Mouse (Mus musculus): Measurements from ENCODE around the gene Zcwpw1. TPM values are rescaled to one million over a fixed set of nuclear protein-coding genes. Genes with fewer than 3 reads are reported as not detected.

The Zcwpw1 gene
- polyA plus RNA-seq, 1 experiment from 2014 or later = 12.5 TPM

- no peaks in the 10 kb centered on the region for H3K4me1 ChIP-seq
- DNase-seq (ENCODE audit: low spot score) = no peak
- no peak overlapping the region for H3K27ac ChIP-seq
- H3K4me3 ChIP-seq = no peak overlapping the region
- 68% methylated on average over 3 of the region's 3 CpGs for WGBS
- H3K9me3 ChIP-seq = no peaks in the 10 kb centered on the region
- no peaks in the 10 kb centered on the region for H3K27me3 ChIP-seq (ENCODE audit: insufficient read depth, poor library complexity, severe bottlenecking)
- H3K36me3 ChIP-seq = no peaks in the 10 kb centered on the region
Observed at GRCm38 (mm10) chr5:137800917-137801316, 13.3 kb downstream of the Zcwpw1 start.

DNA sequence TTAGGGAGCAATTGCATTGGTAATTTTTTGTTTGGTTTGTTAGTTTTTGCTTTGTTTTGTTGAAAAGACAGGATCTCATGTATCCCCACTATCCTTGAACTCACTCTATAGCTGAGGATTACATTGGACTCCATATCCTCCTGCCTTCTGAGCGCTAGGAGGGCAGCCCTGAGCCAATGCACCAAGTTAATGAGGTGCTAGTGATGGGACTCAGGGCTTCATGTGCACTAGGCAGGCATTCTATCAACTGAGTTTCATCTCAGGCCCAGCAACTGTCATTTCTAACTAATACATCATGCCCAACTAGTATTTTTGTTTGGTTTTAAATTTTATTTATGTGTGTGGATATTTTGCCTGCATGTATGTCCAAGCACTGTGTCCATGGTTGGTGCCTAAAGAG lies 18.6 kb downstream of the Zcwpw1 start:
- Histone ChIP-seq H3K27me3 (ENCODE audit: insufficient read depth, poor library complexity, severe bottlenecking) (no peaks in the 10 kb centered on the region), H3K4me3 (no peak overlapping the region), H3K36me3 (no peaks in the 10 kb centered on the region), H3K9me3 (no peaks in the 10 kb centered on the region), H3K27ac (no peak overlapping the region), H3K4me1 (no peaks in the 10 kb centered on the region)
- 50% methylated on average over 1 of the region's 1 CpGs for WGBS
- DNase-seq (ENCODE audit: low spot score) = no peak

GRCm38 (mm10) chr5:137808316-137808715 lies 20.7 kb downstream of the Zcwpw1 start:
- Histone ChIP-seq H3K36me3 (no peaks in the 10 kb centered on the region), H3K4me1 (no peaks in the 10 kb centered on the region), H3K27me3 (ENCODE audit: insufficient read depth, poor library complexity, severe bottlenecking) (no peaks in the 10 kb centered on the region), H3K9me3 (no peaks in the 10 kb centered on the region), H3K4me3 (no peak overlapping the region), H3K27ac (no peak overlapping the region)
- WGBS = 84% methylated on average over 5 of the region's 5 CpGs
- no peak for DNase-seq (ENCODE audit: low spot score)

DNA sequence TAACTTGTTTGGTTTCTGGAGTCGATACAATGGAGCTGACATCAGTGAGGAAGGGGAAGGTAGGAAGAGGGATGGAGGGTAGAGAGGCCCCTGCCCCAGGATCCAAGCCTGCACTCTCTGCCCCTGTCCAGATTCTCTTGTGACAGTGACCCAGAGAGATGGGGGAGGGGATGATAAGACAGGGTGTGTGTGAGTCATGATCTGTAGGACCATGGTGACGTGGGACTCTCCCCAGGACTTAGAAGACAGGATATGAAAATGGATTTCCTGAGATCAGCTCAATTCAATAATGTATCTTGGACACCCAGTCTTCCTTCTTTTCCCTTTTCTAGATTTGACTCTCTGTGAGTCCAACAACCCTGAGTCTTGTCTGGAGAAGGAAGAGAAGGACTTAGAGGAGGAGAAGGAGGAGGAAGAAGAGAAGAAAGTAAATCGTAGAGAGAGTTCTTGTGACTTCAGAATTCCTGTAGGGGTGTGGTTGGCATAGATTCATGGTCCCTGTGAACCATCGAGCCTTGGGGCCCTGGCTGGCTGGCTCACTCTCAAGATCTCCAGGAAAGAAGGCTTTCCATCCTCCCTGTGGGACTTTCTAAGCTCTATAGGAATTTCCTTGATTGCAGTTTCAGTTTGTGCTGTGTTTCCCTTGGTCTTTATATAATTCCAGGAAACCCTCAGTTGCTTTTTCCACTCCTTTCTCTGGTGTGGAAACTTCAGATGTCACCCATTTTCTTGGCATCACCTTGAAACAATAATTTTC lies 30.0 kb downstream of the Zcwpw1 start:
- Histone ChIP-seq H3K27me3 (ENCODE audit: insufficient read depth, poor library complexity, severe bottlenecking) (no peaks in the 10 kb centered on the region), H3K36me3 (no peaks in the 10 kb centered on the region), H3K4me3 (no peak overlapping the region), H3K4me1 (peaks cover 3% of the 10 kb centered on the region; the same call in 1 of the 2 replicates), H3K9me3 (no peaks in the 10 kb centered on the region), H3K27ac (0 out of 2 replicates have a peak overlapping the region, but pooled peaks have one; percentile 22)
- no peak for DNase-seq (ENCODE audit: low spot score)
- WGBS = 55% methylated on average over 4 of the region's 4 CpGs

DNA sequence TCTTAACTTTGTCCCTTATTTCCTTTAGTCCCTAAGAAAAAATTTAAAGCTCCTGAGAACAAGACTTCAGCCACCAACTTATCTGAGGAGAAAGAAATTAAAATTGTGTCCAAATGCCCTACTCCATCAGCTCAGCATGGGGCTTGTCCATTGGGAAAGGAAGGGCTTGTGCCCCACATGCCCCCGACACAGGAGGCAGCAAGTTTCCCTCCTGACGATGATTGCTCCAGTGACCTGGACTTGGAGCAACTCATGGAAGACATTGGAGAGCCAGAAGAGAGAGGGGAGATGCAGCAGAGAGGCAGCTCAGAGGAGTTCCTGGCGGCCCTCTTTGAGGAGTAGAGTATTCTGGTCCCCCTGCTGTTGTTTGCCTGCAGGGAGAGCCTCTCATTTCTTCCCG lies 34.5 kb downstream of the Zcwpw1 start:
- DNase-seq (ENCODE audit: low spot score) = no peak
- H3K27me3 ChIP-seq (ENCODE audit: insufficient read depth, poor library complexity, severe bottlenecking) = no peaks in the 10 kb centered on the region
- no peaks in the 10 kb centered on the region for H3K9me3 ChIP-seq
- 62% methylated on average over 4 of the region's 4 CpGs for WGBS
- H3K36me3 ChIP-seq = no peaks in the 10 kb centered on the region
- H3K4me1 ChIP-seq = peaks cover 3% of the 10 kb centered on the region; the same call in 1 of the 2 replicates
- H3K27ac ChIP-seq = no peak overlapping the region
- no peak overlapping the region for H3K4me3 ChIP-seq

- Histone ChIP-seq H3K4me1 (no peaks in the 10 kb centered on the region; the same call in 1 of the 2 replicates), H3K4me3 (no peak overlapping the region), H3K27ac (no peak overlapping the region), H3K9me3 (no peaks in the 10 kb centered on the region), H3K27me3 (ENCODE audit: insufficient read depth, poor library complexity, severe bottlenecking) (no peaks in the 10 kb centered on the region), H3K36me3 (no peaks in the 10 kb centered on the region)
- no peak for DNase-seq (ENCODE audit: low spot score)
- 88% methylated on average over 1 of the region's 1 CpGs for WGBS
Observed at GRCm38 (mm10) chr5:137822602-137823001, 35.0 kb downstream of the Zcwpw1 start.

GRCm38 (mm10) chr5:137823455-137824045 lies 36.0 kb downstream of the Zcwpw1 start:
- no peaks in the 10 kb centered on the region for H3K4me1 ChIP-seq
- WGBS = 87% methylated on average over 6 of the region's 6 CpGs
- H3K36me3 ChIP-seq = no peaks in the 10 kb centered on the region
- DNase-seq (ENCODE audit: low spot score) = no peak
- H3K27me3 ChIP-seq (ENCODE audit: insufficient read depth, poor library complexity, severe bottlenecking) = no peaks in the 10 kb centered on the region
- H3K27ac ChIP-seq = no peak overlapping the region
- no peaks in the 10 kb centered on the region for H3K9me3 ChIP-seq
- H3K4me3 ChIP-seq = no peak overlapping the region

GRCm38 (mm10) chr5:137825030-137825429 lies 37.4 kb downstream of the Zcwpw1 start:
- Histone ChIP-seq H3K36me3 (no peaks in the 10 kb centered on the region), H3K27ac (no peak overlapping the region), H3K9me3 (no peaks in the 10 kb centered on the region), H3K4me3 (no peak overlapping the region), H3K4me1 (no peaks in the 10 kb centered on the region), H3K27me3 (ENCODE audit: insufficient read depth, poor library complexity, severe bottlenecking) (no peaks in the 10 kb centered on the region)
- 88% methylated on average over 3 of the region's 3 CpGs for WGBS
- DNase-seq (ENCODE audit: low spot score) = no peak

- 74% methylated on average over 2 of the region's 2 CpGs for WGBS
- Histone ChIP-seq H3K4me3 (no peak overlapping the region), H3K27me3 (ENCODE audit: insufficient read depth, poor library complexity, severe bottlenecking) (no peaks in the 10 kb centered on the region), H3K4me1 (no peaks in the 10 kb centered on the region), H3K9me3 (no peaks in the 10 kb centered on the region), H3K27ac (no peak overlapping the region), H3K36me3 (no peaks in the 10 kb centered on the region)
- no peak for DNase-seq (ENCODE audit: low spot score)
Observed at GRCm38 (mm10) chr5:137825971-137826370, 38.4 kb downstream of the Zcwpw1 start.

DNA sequence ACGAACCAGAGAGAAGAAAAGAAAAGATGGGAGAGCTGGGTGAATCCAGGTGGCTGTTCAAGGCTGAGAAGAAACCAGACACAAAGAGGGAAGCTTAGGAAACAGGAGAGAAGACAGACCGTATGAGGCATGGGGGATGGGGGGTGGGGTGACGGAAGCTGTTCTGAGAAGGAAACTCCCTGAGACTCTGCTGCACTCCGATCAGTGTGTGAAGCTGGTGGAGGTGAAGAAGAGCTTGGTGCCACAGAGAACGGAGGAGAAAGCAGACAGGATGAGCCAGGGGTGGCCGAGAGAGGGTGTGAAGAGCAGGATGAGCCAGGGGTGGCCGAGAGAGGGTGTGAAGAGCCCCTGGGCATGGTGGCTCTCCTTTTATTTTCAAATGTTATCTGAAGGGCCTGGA lies 38.8 kb downstream of the Zcwpw1 start:
- H3K36me3 ChIP-seq = no peaks in the 10 kb centered on the region
- H3K27me3 ChIP-seq (ENCODE audit: insufficient read depth, poor library complexity, severe bottlenecking) = no peaks in the 10 kb centered on the region
- WGBS = 34% methylated on average over 7 of the region's 7 CpGs
- no peak overlapping the region for H3K4me3 ChIP-seq
- no peak for DNase-seq (ENCODE audit: low spot score)
- no peaks in the 10 kb centered on the region for H3K4me1 ChIP-seq
- no peaks in the 10 kb centered on the region for H3K9me3 ChIP-seq
- no peak overlapping the region for H3K27ac ChIP-seq

DNA sequence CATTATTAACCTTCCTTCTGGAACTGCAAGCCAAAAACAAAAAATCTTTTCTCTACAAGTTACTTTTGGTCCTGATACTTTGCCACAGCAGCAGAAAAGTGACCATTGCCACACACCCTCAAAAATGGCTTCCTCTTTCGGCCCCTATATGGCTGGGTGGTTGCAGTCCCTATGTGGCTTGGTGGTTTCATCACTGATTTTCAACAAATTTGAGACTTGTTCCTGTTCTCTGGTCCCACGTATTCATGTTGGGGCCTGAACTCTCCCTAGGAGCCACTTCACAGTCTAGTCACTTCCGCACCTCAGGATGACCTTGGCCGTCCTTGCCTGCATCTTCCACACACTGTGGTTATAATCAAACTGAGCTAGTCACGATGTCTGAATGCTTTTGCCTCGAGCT lies 41.1 kb downstream of the Zcwpw1 start:
- H3K4me3 ChIP-seq = no peak overlapping the region
- no peak overlapping the region for H3K27ac ChIP-seq
- no peak for DNase-seq (ENCODE audit: low spot score)
- H3K9me3 ChIP-seq = no peaks in the 10 kb centered on the region
- WGBS = 76% methylated on average over 6 of the region's 6 CpGs
- H3K27me3 ChIP-seq (ENCODE audit: insufficient read depth, poor library complexity, severe bottlenecking) = no peaks in the 10 kb centered on the region
- no peaks in the 10 kb centered on the region for H3K36me3 ChIP-seq
- no peaks in the 10 kb centered on the region for H3K4me1 ChIP-seq

GRCm38 (mm10) chr5:137830238-137830637 lies 42.6 kb downstream of the Zcwpw1 start:
- no peak overlapping the region for H3K27ac ChIP-seq
- H3K4me1 ChIP-seq = no peaks in the 10 kb centered on the region
- no peaks in the 10 kb centered on the region for H3K27me3 ChIP-seq (ENCODE audit: insufficient read depth, poor library complexity, severe bottlenecking)
- no peaks in the 10 kb centered on the region for H3K9me3 ChIP-seq
- WGBS = 73% methylated on average over 7 of the region's 7 CpGs
- H3K36me3 ChIP-seq = no peaks in the 10 kb centered on the region
- no peak overlapping the region for H3K4me3 ChIP-seq
- DNase-seq (ENCODE audit: low spot score) = no peak

DNA sequence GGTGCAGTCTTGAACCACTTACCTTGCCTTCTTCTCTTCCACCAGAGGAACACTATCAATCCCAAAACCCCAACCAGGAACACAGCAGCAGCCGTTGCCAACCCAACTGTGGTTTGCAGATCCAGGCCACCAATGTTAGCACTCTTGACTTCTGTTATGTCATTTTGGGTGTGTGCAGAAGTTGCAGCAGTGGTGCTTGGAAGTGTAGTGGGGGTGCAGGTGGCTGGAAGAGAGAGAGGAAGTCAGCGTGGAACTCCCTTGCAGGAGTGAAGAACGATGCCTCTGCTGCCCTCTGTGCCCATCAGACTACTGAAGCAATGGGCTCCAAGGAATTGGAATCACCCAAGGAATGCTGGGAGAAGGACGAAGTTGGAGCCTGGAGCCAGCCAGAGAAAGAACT lies 43.5 kb downstream of the Zcwpw1 start:
- Histone ChIP-seq H3K27me3 (ENCODE audit: insufficient read depth, poor library complexity, severe bottlenecking) (no peaks in the 10 kb centered on the region), H3K4me3 (no peak overlapping the region), H3K36me3 (no peaks in the 10 kb centered on the region), H3K9me3 (no peaks in the 10 kb centered on the region), H3K4me1 (no peaks in the 10 kb centered on the region), H3K27ac (no peak overlapping the region)
- 88% methylated on average over 4 of the region's 4 CpGs for WGBS
- no peak for DNase-seq (ENCODE audit: low spot score)

Measured in heart, embryonic 10.5 days (tissue).